23 mouse cellular contexts compared by ENCODE assay signal in the genomic region with DNA sequence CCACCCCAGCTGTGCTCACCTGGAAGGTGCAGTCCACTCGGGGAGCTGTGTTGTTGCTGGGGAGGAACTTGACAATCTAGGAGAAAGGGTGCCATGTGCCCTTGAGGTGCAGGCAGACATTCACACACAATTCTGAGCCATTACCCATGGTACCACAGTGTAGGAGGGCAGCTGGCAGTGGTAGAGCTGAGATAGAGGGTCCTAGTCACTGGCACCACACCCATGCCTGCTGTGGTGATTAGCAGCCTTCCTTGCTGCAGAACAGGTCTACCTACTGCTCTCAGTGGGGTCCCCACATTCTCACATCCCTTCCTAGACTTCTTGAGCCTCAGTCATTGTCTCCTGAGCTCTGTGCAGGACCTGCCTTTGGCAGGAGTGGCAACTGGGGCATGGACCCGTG. TPM values are rescaled to one million over a fixed set of nuclear protein-coding genes. Genes with fewer than 3 reads are reported as not detected.
"Had no signal": no experiment of that assay in that cellular context is flagged by ENCODE, and none has a peak within 500 bp of the region (broad histone marks: within the 10 kb centered on the region; RNA-seq: fewer than 3 reads in every experiment).

No protein-coding gene starts in this region.

- H3K4me3 ChIP-seq: lung, embryonic 15.5 days; midbrain, embryonic 13.5 days; midbrain, embryonic 15.5 days; neural tube, embryonic 12.5 days; stomach, embryonic 15.5 days had no signal

- H3K36me3 ChIP-seq: lung, embryonic 15.5 days; midbrain, embryonic 13.5 days; midbrain, embryonic 15.5 days; neural tube, embryonic 12.5 days; stomach, embryonic 15.5 days had no signal

- DNase-seq: lung, adult 2 months; lung, postnatal 14 days; lung, postnatal 36 days; right cerebral cortex, postnatal 14 days; thymus, adult 18-20 months; thymus, postnatal 14 days; thymus, postnatal 36 days had no signal

- H3K27ac ChIP-seq: lung, embryonic 15.5 days; macrophage; midbrain, embryonic 13.5 days; midbrain, embryonic 15.5 days; neural tube, embryonic 12.5 days; stomach, embryonic 15.5 days had no signal

- H3K9ac ChIP-seq: lung, embryonic 15.5 days; midbrain, embryonic 13.5 days; midbrain, embryonic 15.5 days; neural tube, embryonic 12.5 days; stomach, embryonic 15.5 days had no signal

- H3K27me3 ChIP-seq: lung, embryonic 15.5 days; midbrain, embryonic 13.5 days; midbrain, embryonic 15.5 days; neural tube, embryonic 12.5 days; stomach, embryonic 15.5 days had no signal

- H3K4me2 ChIP-seq: lung, embryonic 15.5 days; midbrain, embryonic 11.5 days; midbrain, embryonic 13.5 days; midbrain, embryonic 15.5 days; neural tube, embryonic 12.5 days; stomach, embryonic 15.5 days had no signal

- ATAC-seq: lung, postnatal 0 days; midbrain, embryonic 13.5 days; midbrain, embryonic 15.5 days had no signal

- H3K9me3 ChIP-seq: lung, embryonic 15.5 days; midbrain, embryonic 13.5 days; midbrain, embryonic 15.5 days; neural tube, embryonic 12.5 days; stomach, embryonic 15.5 days had no signal

- H3K4me1 ChIP-seq: lung, embryonic 15.5 days; midbrain, embryonic 13.5 days; midbrain, embryonic 15.5 days; neural tube, embryonic 12.5 days; stomach, embryonic 15.5 days had no signal

RNA-seq across cellular contexts. Expression of a gene that starts 7.9 kb away (rescaled TPM):
- total RNA-seq: megakaryocyte, adult 5-6 weeks; midbrain, postnatal 0 days; monocyte, adult 5-6 weeks; neutrophil, adult 5-6 weeks had no signal
- polyA plus RNA-seq: lung, embryonic 15.5 days; lung, postnatal 0 days; macrophage; midbrain, embryonic 13.5 days; midbrain, embryonic 15.5 days; midbrain, postnatal 0 days; neural tube, embryonic 12.5 days; neural tube, embryonic 14.5 days had no signal

RNA-seq across cellular contexts. Expression of a gene that starts 16.1 kb away (rescaled TPM):
- total RNA-seq: monocyte, adult 5-6 weeks; neutrophil, adult 5-6 weeks had no signal
- polyA plus RNA-seq: liver, embryonic 16.5 days; lung, adult 2 months; lung, embryonic 15.5 days; lung, postnatal 0 days; macrophage; midbrain, postnatal 0 days; neural tube, embryonic 14.5 days; spleen, adult 2 months; stomach, embryonic 15.5 days; thymus, postnatal 0 days had no signal

RNA-seq across cellular contexts. Expression of a gene that starts 46.2 kb away (rescaled TPM):
- total RNA-seq: megakaryocyte, adult 5-6 weeks; monocyte, adult 5-6 weeks; neutrophil, adult 5-6 weeks had no signal
- polyA plus RNA-seq: macrophage; midbrain, embryonic 13.5 days had no signal
